Mouse (Mus musculus): ENCODE measurements around the gene Pi4kb.
"Not testable (repeated sequence)": the region's sequence is repeated elsewhere in the genome, so short reads cannot be mapped to it uniquely, and the experiment has no call there.

DNA sequence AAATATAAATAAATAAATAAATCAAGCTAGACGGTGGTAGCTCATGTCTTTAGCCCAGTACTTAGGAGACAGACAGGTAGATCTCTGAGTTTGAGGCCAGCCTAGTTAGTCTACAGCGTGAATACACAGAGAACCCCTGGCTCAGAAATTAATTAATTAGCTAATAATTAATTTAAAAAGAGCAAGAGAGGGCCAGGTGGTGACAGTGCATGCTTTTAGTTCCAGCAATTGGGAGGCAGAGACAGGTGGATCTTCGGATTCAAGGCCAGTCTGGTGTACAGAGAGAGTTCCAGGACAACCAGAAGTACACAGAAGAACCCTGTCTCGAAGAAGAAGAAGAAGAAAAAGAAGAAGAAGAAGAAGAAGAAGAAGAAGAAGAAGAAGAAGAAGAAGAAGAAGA, 45.6 kb upstream of the Pi4kb start:
- TF ChIP-seq CTCF (IDR thresholded peaks at IDR 0.05; ENCODE audit: borderline replicate concordance, insufficient read depth, low read depth, low read length); POLR2A (IDR thresholded peaks at IDR 0.05; ENCODE audit: borderline replicate concordance, insufficient read depth, low read length): not testable (repeated sequence)
